Mouse (Mus musculus) cerebellum, adult 11-12 months (tissue): ENCODE data around the gene Mr1.
"Not testable (repeated sequence)": the region's sequence is repeated elsewhere in the genome, so short reads cannot be mapped to it uniquely, and the experiment has no call there.

Experiments used
- DNase-seq: peaks from one replicate; pipeline ENCODE4 v3.0.0; 2022

Gene Mr1

GRCm38 (mm10) chr1:155146572-155146980, at the start of gene Mr1:
Mr1 (minus strand) TSS chr1:155146814.
- DNase-seq: no peak

- DNase-seq: peak; percentile 70
These were observed 46.3 kb upstream of the Mr1 start for GRCm38 (mm10) chr1:155192805-155193368.

DNA sequence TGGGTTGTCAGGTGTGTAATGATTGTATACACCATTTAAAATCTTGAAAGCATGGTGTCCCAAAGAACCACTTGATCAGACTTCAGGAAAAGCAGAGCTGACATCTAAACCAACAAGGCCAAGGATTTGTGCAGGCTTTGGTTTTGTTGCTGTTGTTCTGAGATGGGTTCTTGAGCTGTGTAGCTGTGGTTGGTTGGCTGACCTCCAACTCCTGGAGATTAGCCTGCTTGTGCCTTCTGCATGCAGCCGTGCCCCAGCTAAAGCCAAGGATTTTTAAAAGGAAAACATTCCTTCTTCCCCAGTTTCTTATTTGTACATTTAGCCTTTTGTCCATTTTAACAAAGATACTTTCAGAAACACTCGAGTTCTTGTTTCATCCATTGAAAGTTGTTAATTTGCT, 45.1 kb upstream of the Mr1 start:
- DNase-seq: peak; percentile 66

DNA sequence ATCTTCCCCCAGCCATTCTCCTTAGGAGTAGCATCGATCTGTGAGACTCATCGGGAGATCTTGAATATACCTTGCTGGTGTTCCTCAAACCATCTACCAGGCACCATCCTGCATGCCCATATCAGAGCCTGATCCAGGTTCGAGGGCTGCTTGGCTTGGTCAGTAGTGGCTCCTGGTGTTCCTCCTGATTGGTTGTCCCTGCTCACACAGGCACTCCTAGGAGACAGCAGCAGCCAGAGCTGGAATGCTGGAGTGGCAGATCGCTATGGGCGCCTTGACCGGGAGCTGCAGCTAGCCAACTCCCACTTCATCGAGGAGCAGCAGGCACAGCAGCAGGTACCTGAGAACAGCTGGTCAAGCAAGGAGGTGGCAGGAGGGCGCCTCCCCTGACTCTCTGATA, 44.6 kb upstream of the Mr1 start:
- no peak for DNase-seq

DNA sequence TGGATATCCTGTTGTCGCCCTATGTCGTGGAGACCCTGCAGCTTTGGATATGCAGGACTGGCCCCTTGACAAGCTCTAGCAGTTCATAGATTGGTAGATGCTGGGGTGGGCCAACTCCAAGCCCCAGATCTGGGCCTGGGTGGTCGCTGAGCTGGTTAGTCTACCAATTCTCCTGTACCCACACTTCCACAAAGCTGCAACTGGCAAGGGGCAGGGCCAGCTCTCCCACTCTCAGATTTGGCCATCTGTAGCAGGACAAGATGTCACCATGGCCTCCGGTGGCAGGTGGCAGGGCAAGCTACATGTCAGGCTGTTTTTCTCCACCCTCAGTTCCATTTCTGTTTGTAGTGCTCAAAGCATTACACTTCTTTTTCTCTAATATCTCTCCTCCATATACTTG, 42.0 kb upstream of the Mr1 start:
- DNase-seq: no peak

DNA sequence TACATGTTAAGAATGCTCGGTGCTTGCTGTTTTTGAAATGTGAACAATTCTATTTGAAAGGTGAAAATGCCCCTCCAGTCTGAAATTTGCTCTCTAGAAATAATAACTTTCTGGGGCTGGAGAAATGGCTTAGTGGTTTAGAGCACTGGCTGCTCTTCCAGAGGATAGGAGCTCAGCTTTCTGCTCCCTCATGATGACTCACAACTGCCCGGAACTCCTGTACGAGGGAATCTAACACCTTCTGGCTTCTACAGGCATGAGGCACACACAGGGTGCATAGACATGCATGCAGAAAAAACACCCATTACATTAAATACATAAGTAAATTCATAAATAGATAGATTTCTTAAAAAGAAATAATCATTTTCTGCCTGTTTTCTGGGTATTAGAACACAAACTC, 37.6 kb upstream of the Mr1 start:
- DNase-seq: no peak

DNA sequence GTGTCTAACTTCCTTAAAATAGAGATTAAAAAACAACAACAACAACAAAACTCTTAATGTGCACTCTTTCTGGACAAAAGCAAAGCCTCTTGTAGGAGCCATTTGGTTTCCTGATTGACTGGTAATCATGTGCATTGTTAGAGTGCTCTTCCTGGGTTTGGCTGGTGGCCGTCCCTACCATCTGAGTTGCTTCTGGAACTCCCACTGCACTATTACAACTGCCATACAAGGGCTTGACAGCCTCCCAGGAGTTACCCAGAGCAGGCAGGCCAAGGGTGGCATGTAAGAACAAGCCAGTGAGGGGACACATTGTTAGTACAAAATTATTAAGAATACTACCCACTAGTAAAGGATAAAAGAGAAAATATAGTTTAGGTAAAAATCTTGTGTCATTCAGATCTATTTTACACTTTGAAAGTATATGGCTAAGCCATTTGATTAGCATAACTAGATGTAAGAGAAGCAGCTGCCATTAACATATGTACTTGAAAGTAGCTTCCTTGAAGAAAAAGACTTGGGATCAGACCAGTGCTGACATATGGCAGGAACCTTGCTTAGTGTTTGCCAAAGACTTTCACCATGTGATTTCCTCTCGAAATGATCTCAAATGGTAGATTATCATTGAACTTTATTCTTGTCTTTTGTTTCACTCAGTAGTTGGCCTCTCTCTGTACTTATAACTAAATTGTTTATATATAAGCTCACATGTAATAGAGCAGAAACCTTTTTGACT, 31.7 kb upstream of the Mr1 start:
- DNase-seq: no peak

DNA sequence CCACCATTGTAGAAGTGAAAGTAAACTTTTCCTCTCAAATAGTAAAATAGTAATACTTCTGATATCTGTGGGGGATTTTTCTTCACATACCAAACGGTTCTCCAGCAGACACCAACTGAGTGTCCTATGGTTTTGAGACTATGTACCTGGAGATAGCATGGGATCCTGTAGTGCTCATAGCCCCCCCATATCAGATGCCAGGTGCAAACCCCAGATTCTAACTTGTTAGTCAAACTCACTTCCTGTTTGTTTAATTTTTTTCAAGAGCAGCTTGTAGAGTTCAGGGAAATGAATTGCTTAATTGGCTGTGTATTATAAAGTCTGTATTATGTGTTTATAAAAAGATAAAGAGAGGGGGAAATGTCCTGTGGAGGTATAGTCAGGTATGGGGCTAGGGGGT, 27.8 kb upstream of the Mr1 start:
- no peak for DNase-seq

DNA sequence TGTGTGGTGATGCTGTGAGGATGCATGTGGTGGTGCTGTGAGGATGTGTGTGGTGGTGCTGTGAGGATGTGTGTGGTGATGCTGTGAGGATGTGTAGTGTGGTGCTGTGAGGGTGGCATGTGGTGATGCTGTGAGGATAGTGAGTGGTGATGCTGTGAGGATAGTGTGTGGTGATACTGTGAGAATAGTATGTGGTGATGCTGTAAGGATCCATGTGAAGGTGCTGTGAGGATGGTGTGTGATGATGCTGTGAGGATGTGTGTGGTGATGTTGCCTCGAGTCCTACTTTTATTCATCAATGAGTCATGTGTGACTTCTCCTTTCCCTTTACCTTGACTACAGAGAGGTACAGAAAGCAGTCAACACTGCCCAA, 27.0 kb upstream of the Mr1 start:
- not testable (repeated sequence) for DNase-seq

DNA sequence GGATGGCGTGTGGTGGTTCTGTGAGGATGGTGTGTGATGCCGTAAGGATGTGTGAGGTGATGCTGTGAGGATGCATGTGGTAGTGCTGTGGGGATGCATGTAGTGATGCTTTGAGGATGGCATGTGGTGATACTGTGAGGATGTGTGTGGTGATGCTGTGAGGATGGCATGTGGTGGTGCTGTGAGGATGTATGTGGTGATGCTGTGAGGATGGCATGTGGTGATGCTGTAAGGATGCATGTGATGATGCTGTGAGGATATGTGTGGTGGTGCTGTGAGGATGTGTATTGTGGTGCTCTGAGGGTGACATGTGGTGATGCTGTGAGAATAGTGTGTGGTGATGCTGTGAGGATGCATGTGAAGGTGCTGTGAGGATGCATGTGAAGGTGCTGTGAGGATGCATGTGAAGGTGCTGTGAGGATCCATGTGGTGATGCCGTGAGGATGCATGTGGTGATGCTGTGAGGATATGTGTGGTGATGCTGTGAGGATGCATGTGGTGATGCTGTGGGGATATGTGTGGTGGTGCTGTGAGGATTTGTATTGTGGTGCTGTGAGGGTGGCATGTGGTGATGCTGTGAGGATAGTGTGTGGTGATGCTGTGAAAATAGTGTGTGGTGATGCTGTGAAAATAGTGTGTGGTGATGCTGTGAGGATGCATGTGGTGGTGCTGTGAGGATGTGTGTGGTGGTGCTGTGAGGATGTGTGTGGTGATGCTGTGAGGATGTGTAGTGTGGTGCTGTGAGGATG, 26.5 kb upstream of the Mr1 start:
- DNase-seq: no peak

GRCm38 (mm10) chr1:155169935-155170334, 23.3 kb upstream of the Mr1 start:
- no peak for DNase-seq

DNA sequence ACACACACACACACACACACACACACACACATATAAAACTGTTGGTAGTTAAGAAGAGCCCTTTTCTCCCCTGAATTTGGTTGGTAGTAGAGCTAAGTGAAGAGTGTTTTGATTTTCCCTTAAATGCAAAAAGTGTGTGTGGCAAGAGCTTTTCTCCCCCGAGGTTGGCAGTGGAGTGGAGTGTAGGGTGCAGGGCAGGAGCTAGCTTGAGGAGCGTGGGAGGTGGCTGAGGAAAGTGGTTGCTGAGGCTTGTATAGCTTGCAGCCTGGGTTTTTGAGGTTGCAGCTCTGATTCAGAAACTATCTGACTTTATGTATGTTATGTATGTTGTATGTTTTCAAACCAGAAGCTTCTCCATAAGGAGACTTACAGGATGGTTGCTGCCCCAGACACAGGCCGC, 20.8 kb upstream of the Mr1 start:
- no peak for DNase-seq

GRCm38 (mm10) chr1:155158970-155159484, 12.4 kb upstream of the Mr1 start:
- no peak for DNase-seq

- DNase-seq: peak; percentile 98
These were observed 11.7 kb upstream of the Mr1 start, which contains the start of gene Stx6 for GRCm38 (mm10) chr1:155158141-155158969. Stx6 (plus strand) TSS chr1:155158715.

DNA sequence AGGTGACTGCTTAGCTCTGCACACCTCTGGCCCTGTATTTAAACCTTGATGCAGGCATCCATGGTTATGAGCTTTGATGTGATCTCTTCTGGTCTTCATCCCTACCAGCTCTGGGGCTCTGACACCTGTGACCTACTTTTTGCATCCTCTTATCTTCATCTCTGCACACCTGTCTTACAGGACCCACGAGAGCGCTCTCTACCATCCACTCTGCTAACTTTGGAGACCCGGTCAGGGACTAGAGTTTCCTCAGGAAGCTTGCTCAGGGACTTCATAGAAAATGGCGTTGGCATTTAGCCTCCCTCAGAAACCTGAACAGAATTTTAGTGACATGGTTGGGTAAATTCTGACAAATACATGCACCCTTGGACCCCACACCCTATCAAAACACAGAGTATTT, 7.3 kb upstream of the Mr1 start:
- DNase-seq: no peak

GRCm38 (mm10) chr1:155150821-155151220, 4.2 kb upstream of the Mr1 start:
- no peak for DNase-seq

DNA sequence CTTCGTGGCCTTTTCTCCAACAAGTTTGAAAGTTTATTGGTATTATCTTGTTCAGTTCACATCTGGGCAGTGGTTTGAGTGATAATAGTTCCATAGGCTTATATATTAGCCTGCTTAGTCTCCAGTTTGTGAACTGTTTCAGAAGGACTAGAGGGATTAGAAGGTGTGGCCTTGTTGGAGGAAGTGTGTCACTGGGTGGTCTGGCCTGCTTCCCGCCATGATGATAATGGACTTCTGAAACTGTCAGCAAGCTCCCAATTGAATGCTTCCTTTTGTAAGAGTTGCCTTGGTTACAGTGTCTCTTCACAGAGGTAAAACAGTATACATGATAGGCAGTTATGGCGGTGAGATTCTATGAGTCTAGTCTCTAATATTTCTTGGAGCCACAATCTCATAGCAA, 2.8 kb upstream of the Mr1 start:
- no peak for DNase-seq

DNA sequence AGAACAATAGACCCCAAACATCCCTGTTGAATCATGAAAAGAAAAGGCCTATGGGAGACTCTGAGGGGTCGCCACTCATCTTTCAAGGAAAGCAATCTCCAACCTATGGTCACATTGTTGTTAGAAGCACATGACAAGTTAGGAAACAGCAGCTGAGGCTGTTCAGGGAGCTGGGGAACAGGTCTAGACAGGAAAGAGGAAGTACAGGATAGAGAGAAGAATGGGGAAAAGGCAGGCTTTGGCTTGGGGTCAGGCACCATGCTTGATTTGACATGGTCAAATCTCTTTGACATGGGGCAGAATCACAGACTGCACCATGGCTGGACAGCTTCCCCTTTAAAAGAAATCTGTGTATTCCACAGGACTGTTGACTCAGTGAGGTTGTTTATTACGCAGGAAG, 614 bp upstream of the Mr1 start:
- DNase-seq: no peak

- DNase-seq: no peak
These were observed 994 bp downstream of the Mr1 start for GRCm38 (mm10) chr1:155145620-155146019.

DNA sequence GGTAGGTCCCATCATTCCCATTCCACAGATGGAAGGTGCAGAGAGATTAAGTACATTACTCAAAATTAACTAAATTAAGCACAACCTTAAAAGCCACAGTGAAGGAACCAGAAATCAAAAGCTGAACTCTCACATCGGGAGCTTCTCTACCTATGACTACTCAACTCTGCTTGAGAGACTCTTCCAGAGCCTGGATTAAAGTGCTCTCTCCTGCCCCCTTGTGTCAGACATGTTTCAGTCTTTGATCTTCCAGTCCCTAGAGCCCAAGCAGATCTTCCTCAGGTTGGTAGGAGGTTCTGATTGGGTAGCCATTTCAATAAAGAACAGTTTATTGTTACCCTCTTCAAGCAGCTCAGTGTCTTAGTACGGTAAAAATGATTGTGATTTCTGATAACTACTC, 6.5 kb downstream of the Mr1 start:
- DNase-seq: peak; percentile 60

- no peak for DNase-seq
These were observed 7.8 kb downstream of the Mr1 start for GRCm38 (mm10) chr1:155138795-155139194.

DNA sequence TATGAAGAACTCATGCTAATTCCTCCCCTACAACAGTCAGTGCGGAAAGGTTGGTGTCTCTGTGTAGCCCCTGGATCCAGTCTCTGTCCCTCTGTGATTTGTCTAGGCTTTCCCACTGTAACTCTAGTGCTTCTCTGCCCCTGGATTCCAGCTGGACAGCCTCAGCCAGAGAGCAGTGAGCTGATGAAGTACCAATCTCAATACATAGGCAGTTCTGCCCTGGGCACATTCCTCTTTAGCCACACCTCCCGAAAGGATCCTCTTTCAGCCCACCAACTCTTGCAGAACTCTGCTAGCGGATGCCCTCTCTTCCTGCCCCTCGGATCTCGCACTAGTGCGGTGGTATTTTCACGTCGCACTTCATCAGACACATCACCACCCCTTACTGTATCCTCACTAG, 11.7 kb downstream of the Mr1 start:
- DNase-seq: no peak

DNA sequence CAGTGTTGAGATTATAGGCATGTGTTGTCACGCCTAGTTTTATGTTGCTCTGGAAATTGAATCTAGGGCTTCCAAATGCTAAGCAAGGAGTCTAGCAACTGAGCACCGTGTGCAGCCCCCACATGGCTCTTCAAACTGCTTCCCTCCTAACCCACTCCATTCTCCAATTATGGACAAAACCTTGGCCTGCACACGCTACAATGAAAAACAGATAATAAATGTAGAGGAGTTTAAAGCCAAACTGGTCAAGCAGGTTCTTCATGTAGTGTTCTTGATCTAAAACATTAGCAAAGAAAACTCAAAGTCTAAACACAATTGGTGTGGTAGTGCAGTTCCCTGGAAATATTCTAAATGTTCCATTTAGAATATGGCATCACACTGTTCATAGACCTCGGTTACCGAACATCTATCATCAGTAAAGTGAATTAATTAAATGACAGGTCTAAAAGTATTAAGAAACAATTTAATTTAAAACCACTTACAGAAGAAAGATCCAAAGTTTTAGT, 19.1 kb downstream of the Mr1 start:
- DNase-seq: no peak
